Mouse (Mus musculus) liver, embryonic 14.5 days (tissue): Measurements from ENCODE around the gene Elovl4. TPM values are rescaled to one million over a fixed set of nuclear protein-coding genes. Genes with fewer than 3 reads are reported as not detected.

ENCODE experiments used
- ATAC-seq: fragments of 200-750 bp; cut with Nextera tagmentation; 2 replicates; pipeline ENCODE4 v1.8.0; 2017; ENCODE audit warnings: moderate number of reproducible peaks, mild to moderate bottlenecking, moderate library complexity; ENCODE audit not compliant: insufficient read depth
- DNase-seq, 3 experiments: peaks; one replicate each; pipeline ENCODE4 v3.0.0-alpha.2; 2012 to 2013; ENCODE audit warnings: low read depth in 3 of 3, low spot score in 3 of 3
- H3K27ac ChIP-seq: fragments of 300-500 bp; sonication (generic); 2 replicates; pipeline ENCODE4 v1.5.1; 2014; ENCODE audit warnings: moderate library complexity, mild to moderate bottlenecking, control low read depth, inconsistent platforms
- H3K27me3 ChIP-seq: fragments of 300-500 bp; sonication (generic); 2 replicates; pipeline ENCODE4 v1.6.1; 2014; ENCODE audit warnings: mild to moderate bottlenecking, low read length, moderate library complexity; ENCODE audit not compliant: control insufficient read depth, insufficient read depth
- H3K36me3 ChIP-seq: fragments of 300-500 bp; sonication (generic); replicated peaks from 2 replicates; pipeline ENCODE4 v1.6.1; 2014; ENCODE audit warnings: low read depth; ENCODE audit not compliant: control insufficient read depth, insufficient read depth
- H3K4me1 ChIP-seq, 2 experiments: fragments of 200-500 bp in 1 of 2; fragments of 300-500 bp in 1 of 2; sonication (generic) in 1 of 2; replicated peaks; 2 replicates each; pipeline ENCODE4 v1.6.1; 2012 to 2014; ENCODE audit warnings: antibody characterized with exemption in 1 of 2, inconsistent platforms in 1 of 2, low read length in 1 of 2; ENCODE audit not compliant: control insufficient read depth in 2 of 2, insufficient read depth in 2 of 2
- H3K4me2 ChIP-seq: fragments of 300-500 bp; sonication (generic); 2 replicates; pipeline ENCODE4 v1.6.1; 2014; ENCODE audit warnings: low read depth, mild to moderate bottlenecking, control low read depth, moderate library complexity
- H3K4me3 ChIP-seq, 2 experiments: fragments of 200-500 bp in 1 of 2; fragments of 300-500 bp in 1 of 2; sonication (generic) in 1 of 2; 2 replicates each; pipeline ENCODE4 v1.5.1; 2012 to 2014; ENCODE audit warnings: low read depth in 2 of 2, low read length in 2 of 2, mild to moderate bottlenecking in 2 of 2, control low read depth in 1 of 2, inconsistent platforms in 1 of 2, moderate library complexity in 1 of 2; ENCODE audit not compliant: insufficient read depth in 1 of 2
- H3K9ac ChIP-seq: fragments of 300-500 bp; sonication (generic); replicated peaks from 2 replicates; pipeline ENCODE4 v1.6.1; 2014; ENCODE audit warnings: mild to moderate bottlenecking, control low read depth, moderate library complexity
- H3K9me3 ChIP-seq: fragments of 300-500 bp; sonication (generic); 2 replicates; pipeline ENCODE4 v1.6.1; 2016; ENCODE audit warnings: low read length, mixed read lengths; ENCODE audit not compliant: control insufficient read depth
- CTCF ChIP-seq: IDR thresholded peaks from 2 replicates; pipeline ENCODE4 v1.5.1; 2016; ENCODE audit warnings: antibody characterized with exemption, low read depth, control low read depth
- EP300 ChIP-seq: IDR thresholded peaks from 2 replicates; pipeline ENCODE4 v1.6.1; 2016; ENCODE audit warnings: antibody characterized with exemption, low read depth
- WGBS: fragments of 180-500 bp; shearing (Covaris S2); extraction: QIAGEN DNeasy Blood & Tissue Kit; methylation state at CpG from one replicate; pipeline ENCODE4 v1.1.7; 2014; ENCODE audit not compliant: insufficient replicate concordance; 5-methylcytosine and 5-hydroxymethylcytosine counted together
- polyA plus RNA-seq, 2 experiments: library from polyadenylated mRNA; depleted of rRNA in 1 of 2; stranded (reverse) in 1 of 2; unstranded in 1 of 2; fragments of >200 nt; fragmentation: Nextera tagmentation in 1 of 2; extraction: Ambion mirVana in 1 of 2; gene quantifications; 2 replicates each; pipeline versions ENCODE4 v1.2.1 to v1.2.3; 2012 to 2014

Elovl4 gene
- polyA plus RNA-seq, 2 experiments: 0.02 to 0.15 TPM

DNA sequence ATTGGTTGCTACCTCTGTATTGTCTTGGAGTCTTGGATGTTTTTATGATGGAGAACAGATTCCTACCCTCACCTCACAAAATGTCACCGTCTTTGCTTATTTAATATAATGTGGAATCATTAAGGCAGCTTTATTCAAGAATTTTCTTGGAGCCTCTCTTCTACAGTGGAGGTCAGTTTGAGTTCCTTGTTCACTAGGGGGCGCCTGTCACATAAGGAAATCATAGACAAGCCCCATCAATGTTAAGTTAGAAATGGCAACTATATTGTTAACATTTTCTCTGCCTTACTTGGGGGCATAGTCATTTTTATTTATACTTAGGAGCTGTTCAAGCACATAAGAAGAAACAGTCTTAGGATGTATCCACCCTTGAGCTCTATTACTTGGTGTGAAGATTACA, 1.5 kb upstream of the Elovl4 start:
- no peaks in the 10 kb centered on the region for H3K4me1 ChIP-seq
- no peaks in the 10 kb centered on the region for H3K36me3 ChIP-seq
- H3K9me3 ChIP-seq: no peaks in the 10 kb centered on the region
- peak; percentile 52; the same call in 1 of the 2 replicates for TF ChIP-seq CTCF
- TF ChIP-seq EP300: no peak
- H3K4me3 ChIP-seq: no peak overlapping the region
- peaks cover 42% of the 10 kb centered on the region for H3K27me3 ChIP-seq
- H3K9ac ChIP-seq: no peak overlapping the region
- DNase-seq (peak; percentile 17 to 27 (median 17)), ATAC-seq (no peak)
- no peak overlapping the region for H3K4me2 ChIP-seq
- WGBS: 1% methylated on average over 2 of the region's 2 CpGs
- H3K27ac ChIP-seq: no peak overlapping the region

DNA sequence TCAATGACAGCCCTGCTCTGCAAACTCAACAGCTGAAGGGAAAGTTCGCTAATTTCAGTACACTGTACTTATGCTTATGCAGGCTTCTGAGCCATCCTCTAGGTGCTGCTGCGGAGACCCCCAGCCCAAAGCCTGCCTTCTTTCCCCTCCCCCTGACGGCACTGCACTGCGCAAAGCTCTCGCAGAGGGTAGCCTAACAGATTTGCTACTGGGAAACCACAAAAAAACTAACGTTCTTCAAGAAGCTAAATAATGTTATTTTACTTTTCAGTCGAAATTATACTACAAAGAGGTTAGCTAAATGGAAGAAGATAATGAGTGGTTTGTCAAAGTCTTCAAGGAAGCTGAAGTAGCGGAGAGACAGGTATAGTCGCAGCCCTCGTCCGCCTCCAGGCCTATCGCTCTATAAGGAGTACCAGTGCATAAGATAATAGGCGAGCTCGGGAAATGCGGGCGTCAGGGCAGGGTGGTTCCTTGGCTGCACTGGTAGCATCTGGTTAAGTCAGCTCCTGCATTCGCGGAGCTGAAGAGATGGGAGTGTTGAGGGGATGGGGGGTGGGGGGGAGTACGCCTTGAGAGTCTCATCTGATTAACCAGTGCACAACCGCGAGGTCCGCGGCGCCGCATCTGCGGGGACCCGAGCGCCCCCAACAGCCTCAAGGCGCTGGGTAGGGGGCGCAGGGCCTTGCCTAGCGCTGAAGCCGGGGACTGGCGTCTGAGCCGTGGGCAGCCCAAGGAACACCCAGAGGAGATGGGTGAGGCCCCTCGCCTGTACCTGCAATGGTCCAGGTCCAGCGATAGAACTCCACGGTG, 707 bp downstream of the Elovl4 start:
- H3K9me3 ChIP-seq: no peaks in the 10 kb centered on the region
- H3K27me3 ChIP-seq: peaks cover 42% of the 10 kb centered on the region
- no peak for TF ChIP-seq CTCF
- no peak for TF ChIP-seq EP300
- no peak overlapping the region for H3K27ac ChIP-seq
- H3K4me1 ChIP-seq: no peaks in the 10 kb centered on the region
- peak overlapping the region; percentile 4 to 39; a peak in 3 of 4 replicates for H3K4me3 ChIP-seq
- H3K36me3 ChIP-seq: no peaks in the 10 kb centered on the region
- peak overlapping the region; percentile 60 for H3K4me2 ChIP-seq
- WGBS: 1% methylated on average over 37 of the region's 37 CpGs
- no peak for DNase-seq
- ATAC-seq: no peak
- H3K9ac ChIP-seq: no peak overlapping the region

DNA sequence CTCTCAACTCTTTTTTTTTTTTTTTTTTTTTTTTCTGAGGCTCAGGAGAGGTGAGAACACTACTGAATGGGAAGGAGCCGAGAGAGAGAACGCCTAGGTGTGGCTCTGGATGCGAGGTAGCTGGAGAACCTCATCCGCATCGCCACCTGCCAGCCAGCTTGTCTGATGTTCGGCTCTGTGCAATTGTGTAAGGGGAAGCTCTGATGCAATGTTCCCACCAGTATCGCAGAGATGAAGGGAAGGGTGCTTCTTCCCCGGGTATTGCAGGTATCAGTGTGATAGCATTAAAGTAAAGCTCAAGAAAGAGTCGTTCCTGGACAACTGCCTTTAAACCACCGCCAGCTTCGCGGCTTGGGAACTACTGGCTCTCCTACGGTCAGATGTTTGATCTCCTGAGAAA, 1.7 kb downstream of the Elovl4 start:
- DNase-seq (no peak), ATAC-seq (no peak)
- Histone ChIP-seq H3K4me1 (no peaks in the 10 kb centered on the region), H3K27ac (no peak overlapping the region), H3K9me3 (no peaks in the 10 kb centered on the region), H3K4me2 (no peak overlapping the region), H3K27me3 (peaks cover 42% of the 10 kb centered on the region), H3K9ac (no peak overlapping the region), H3K36me3 (no peaks in the 10 kb centered on the region), H3K4me3 (no peak overlapping the region)
- WGBS: 51% methylated on average over 13 of the region's 13 CpGs
- TF ChIP-seq EP300 (no peak), CTCF (no peak)

DNA sequence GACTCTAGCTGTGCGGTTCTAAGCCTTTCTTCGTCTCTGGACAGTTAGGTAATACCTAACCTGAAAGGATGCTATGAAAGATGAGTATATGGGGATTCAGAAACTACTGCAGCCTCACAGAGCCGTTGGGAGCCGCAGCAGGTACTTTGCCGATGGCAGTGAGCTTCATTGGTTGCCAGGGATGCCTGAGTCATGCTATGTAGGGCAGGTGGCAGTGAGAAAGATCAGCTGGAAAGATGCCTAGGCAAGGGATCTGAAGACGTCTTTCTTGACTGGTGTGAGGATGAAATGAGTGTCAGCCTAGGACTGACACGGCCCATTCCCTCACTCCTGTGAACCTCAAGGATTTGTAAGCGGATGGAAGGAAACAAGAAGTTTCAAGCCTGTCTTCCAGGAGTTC, 8.2 kb downstream of the Elovl4 start:
- H3K4me3 ChIP-seq: no peak overlapping the region
- H3K36me3 ChIP-seq: no peaks in the 10 kb centered on the region
- 61% methylated on average over 8 of the region's 8 CpGs for WGBS
- no peak overlapping the region for H3K27ac ChIP-seq
- H3K9ac ChIP-seq: no peak overlapping the region
- H3K4me1 ChIP-seq: no peaks in the 10 kb centered on the region
- TF ChIP-seq EP300 (no peak), CTCF (no peak)
- DNase-seq: no peak
- ATAC-seq: no peak
- H3K4me2 ChIP-seq: no peak overlapping the region
- H3K27me3 ChIP-seq: no peaks in the 10 kb centered on the region
- H3K9me3 ChIP-seq: no peaks in the 10 kb centered on the region

DNA sequence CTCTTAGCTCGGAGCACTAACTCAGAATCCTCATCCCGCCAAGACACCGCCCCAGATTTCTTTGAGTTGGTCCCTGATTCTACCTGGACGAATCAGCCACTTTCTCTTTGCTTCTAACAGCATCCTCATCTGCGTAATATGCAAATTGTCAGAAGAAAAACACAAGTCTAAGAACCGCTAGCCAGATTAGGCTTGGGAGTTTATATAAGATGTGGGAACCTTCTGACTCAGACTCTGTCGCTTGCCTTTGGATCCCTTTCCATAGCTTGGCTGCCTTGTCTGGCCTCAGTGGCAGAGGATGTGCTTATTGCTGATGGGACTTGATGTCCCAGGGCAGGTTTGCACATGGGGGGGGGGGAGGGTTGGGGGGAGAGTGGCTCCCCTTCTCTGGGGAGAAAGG, 9.2 kb downstream of the Elovl4 start:
- 61% methylated on average over 7 of the region's 7 CpGs for WGBS
- Histone ChIP-seq H3K9me3 (no peaks in the 10 kb centered on the region), H3K9ac (no peak overlapping the region), H3K4me3 (no peak overlapping the region), H3K4me2 (no peak overlapping the region), H3K27ac (no peak overlapping the region), H3K27me3 (no peaks in the 10 kb centered on the region), H3K4me1 (no peaks in the 10 kb centered on the region), H3K36me3 (no peaks in the 10 kb centered on the region)
- TF ChIP-seq EP300: no peak
- TF ChIP-seq CTCF: no peak
- ATAC-seq (no peak), DNase-seq (no peak)
